Comparison of ENCODE assay signal across 18 mouse cellular contexts in genomic region chr3:86461582-86461981, GRCm38 (mm10).
"Had no signal": no experiment of that assay in that cellular context is flagged by ENCODE, and none has a peak within 500 bp of the region (broad histone marks: within the 10 kb centered on the region; RNA-seq: fewer than 3 reads in every experiment).

No protein-coding gene starts in this region.

- H3K4me3 ChIP-seq: intestine, embryonic 15.5 days; kidney, embryonic 15.5 days; layer of hippocampus, adult 2 months; limb, embryonic 10.5 days; limb, embryonic 13.5 days; liver, embryonic 12.5 days; liver, embryonic 15.5 days; neural tube, embryonic 13.5 days had no signal

- H3K9me3 ChIP-seq: intestine, embryonic 15.5 days; kidney, embryonic 15.5 days; limb, embryonic 10.5 days; limb, embryonic 13.5 days; liver, embryonic 12.5 days; liver, embryonic 15.5 days; neural tube, embryonic 13.5 days had no signal

- H3K27me3 ChIP-seq: intestine, embryonic 15.5 days; kidney, embryonic 15.5 days; limb, embryonic 13.5 days; liver, embryonic 12.5 days; liver, embryonic 15.5 days; neural tube, embryonic 13.5 days had no signal

- H3K36me3 ChIP-seq: intestine, embryonic 15.5 days; kidney, embryonic 15.5 days; limb, embryonic 10.5 days; limb, embryonic 13.5 days; liver, embryonic 12.5 days; liver, embryonic 15.5 days; neural tube, embryonic 13.5 days had no signal

- H3K4me1 ChIP-seq: intestine, embryonic 15.5 days; kidney, embryonic 15.5 days; limb, embryonic 13.5 days; liver, embryonic 12.5 days; liver, embryonic 15.5 days had no signal

- H3K27ac ChIP-seq: intestine, embryonic 15.5 days; kidney, embryonic 15.5 days; layer of hippocampus, adult 2 months; limb, embryonic 10.5 days; limb, embryonic 13.5 days; liver, embryonic 12.5 days; liver, embryonic 15.5 days; neural tube, embryonic 13.5 days had no signal

- H3K9ac ChIP-seq: intestine, embryonic 15.5 days; kidney, embryonic 15.5 days; limb, embryonic 13.5 days; liver, embryonic 12.5 days; liver, embryonic 15.5 days; neural tube, embryonic 13.5 days had no signal

- ATAC-seq: intestine, embryonic 15.5 days; liver, embryonic 12.5 days had no signal

- H3K4me2 ChIP-seq: intestine, embryonic 15.5 days; kidney, embryonic 15.5 days; limb, embryonic 13.5 days; liver, embryonic 12.5 days; liver, embryonic 15.5 days; midbrain, embryonic 11.5 days; neural tube, embryonic 13.5 days had no signal

- DNase-seq: kidney, adult 11 months; kidney, adult 8-10 months; kidney, postnatal 14 days; liver; lung, adult 18-20 months; lung, postnatal 4 days; midbrain, embryonic 14.5 days; retina, postnatal 1 day; thymus, adult 18-20 months had no signal
